Mouse (Mus musculus) retina, embryonic 14.5 days (tissue): ENCODE data around the gene Dusp16.
"Not testable (repeated sequence)": the region's sequence is repeated elsewhere in the genome, so short reads cannot be mapped to it uniquely, and the experiment has no call there.

Source experiments
- DNase-seq: peaks from one replicate; pipeline ENCODE4 v3.0.0-alpha.2; 2015; ENCODE audit warnings: low spot score

Gene Dusp16

DNA sequence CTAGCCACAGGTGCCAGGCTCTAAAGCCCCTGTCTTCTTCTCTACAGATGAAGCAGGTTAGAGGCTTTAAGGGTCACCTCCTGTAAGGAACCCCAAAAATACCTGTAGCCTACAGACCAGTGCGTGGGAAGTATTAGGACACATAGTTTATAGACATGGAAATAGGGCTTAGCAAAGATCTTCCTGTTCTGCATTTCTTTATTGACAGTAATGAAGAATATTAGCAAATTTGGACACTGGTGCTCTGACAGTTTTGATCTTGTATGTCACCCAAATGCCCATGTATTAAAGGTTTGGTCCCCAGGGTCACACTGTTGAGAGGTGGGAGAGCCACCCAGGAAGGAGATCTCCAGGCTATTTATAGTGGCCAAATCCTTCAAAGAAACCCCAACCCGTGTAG lies 95.9 kb downstream of the Dusp16 start:
- no peak for DNase-seq

DNA sequence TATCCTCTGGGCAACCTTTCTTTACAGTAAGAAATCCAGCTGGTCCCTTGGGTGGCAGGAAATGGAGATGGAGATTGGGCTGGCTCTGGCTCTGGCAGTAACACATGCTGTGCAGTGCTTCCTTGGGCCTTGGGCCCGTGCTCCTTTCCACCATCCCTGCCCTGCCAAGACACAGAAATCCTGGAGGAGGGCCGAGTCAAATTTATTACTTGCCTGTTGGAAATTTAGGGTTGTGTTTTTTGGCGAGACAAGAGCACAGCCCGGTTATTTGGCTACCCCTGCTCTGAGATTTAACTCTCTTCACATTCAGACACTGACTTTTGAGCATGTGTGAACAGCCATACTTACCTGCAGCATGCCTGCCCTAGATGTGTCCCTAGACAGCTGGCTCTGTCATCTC lies 96.3 kb downstream of the Dusp16 start:
- no peak for DNase-seq

DNA sequence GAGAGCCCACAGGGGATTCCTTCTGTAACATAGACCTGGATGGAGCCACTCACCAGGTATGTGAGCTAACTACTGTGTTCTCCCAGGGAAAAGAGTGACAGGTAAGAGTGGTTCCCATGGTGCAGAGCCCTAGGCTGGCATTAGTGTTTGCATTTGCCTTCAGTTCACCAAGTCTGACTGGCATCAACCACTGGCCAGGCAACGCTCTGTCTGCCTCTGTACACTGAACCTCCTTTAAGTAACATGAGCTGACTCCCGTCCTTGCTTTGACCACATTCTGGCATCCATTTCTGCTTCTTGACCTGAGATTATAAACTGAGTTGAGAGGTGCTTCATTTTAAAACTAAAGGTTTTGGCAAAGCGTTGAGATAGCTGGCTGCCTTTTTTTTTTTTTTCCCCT lies 96.8 kb downstream of the Dusp16 start:
- DNase-seq, result no peak

DNA sequence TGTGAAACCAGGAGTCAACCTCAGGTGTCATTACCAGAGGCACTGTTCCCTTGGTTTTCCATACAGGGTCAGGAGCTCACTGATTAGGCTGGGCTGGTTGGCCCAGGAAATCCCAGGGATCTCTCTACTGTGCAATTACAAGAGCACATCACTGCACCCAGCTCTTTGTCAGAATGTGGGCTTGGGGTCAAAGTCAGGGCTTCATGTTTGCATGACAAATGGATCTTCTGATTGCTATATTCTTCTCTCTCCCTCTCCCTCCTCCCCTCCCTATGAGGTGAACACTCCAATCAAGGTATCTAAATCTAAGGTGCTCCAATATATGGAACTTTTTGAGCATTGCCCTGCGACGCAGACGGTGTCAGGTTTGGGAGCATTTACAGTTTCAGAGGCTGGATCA lies 97.4 kb downstream of the Dusp16 start:
- DNase-seq, result no peak

DNA sequence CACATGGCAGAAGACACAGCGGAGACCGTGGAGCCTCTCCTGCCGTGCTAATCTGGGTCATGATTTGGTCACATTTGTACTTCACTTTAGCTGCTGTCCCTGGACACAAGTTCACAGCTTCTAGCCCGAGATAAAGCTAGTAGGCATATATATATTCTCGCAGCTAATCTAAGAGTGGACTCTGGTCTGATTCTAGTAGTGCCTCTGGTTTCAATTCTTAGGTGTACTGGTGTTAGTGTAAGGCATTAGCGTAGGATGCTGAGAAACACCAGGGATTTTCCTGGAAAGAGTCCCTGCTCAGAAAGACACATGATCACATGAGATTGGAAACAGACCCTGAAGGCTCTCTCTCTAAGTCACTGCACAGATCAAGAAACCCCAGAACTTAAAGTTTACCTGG lies 97.9 kb downstream of the Dusp16 start:
- DNase-seq, result no peak

DNA sequence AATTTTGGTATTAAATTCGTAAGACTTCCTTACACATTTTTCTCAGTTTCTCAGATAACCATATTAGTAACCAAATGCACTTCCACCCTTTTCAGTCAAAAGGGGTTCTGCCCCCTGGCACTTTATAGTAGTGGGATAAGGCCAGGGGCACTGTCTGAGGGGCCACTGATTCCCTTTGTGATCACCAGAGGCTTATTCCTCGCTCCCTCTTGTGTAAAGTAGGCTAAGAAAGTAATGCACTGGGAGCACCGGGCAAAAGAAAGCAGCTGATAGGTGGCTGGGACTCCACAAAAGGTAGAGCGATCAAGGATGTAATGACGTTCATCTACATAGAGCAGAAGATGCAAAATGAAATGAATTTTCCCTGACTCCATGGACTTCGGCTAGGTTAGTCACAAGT lies 106.9 kb downstream of the Dusp16 start:
- no peak for DNase-seq

DNA sequence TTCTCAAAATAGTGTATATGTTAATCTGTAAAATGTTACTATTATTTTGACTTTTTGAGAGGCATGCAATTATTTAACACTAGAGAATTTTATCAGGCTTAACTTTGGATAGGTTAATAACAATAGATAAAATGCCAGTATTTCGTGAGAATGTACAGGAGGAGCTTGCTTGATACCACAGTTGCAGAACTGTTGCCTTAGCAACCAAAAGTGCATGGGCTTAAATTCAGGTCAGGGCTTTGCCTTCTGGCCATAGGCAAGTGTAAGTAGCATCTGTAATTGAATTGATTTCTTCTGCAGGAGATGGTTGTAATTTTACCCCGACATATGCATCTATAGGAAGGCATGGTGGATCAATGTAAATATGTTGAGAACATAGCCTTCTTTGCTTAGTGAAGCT lies 107.4 kb downstream of the Dusp16 start:
- DNase-seq, result peak; percentile 44

DNA sequence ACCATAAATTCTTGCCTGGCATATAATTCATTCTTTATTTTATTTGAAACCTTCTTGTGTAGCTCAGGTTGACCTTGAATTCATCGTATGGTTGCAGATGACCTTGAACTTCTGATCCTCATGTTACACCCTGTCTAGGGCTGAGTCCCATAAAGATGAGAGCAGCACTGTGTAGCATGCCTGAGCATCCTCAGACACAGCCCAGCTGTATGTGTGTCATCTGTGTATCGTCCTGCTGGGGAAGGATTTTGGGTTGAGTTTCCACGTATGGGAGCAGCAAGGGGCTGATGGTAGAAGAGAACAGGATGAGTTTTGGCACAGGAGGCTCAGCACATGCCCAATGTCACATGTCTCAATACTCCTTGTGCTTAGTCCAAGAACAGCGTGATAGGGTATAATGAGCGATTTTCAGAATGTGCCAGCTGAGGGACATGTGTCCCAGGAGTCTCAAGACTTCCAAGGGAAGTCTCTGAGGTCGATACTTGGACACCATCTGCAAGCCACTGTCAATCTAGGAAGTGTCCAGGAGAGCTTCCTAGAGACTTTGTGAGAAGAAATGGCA lies 108.0 kb downstream of the Dusp16 start:
- DNase-seq, result peak; percentile 13

DNA sequence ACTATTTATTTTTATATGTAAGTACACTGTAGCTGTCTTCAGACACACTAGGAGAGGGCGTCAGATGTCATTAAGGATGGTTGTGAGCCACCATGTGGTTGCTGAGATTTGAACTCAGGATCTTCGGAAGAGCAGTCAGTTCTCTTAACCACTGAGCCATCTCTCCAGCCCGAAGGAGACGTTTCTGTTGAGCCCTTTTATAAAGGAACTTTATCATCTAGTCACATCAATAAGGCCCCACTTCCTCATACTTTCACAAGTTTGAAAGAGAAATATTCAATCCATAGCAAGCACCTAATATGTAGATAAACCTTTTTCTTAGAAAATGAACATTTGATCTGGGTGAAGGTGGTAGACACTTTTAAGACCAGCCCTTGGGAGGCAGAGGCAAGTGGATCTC lies 113.1 kb downstream of the Dusp16 start:
- not testable (repeated sequence) for DNase-seq

DNA sequence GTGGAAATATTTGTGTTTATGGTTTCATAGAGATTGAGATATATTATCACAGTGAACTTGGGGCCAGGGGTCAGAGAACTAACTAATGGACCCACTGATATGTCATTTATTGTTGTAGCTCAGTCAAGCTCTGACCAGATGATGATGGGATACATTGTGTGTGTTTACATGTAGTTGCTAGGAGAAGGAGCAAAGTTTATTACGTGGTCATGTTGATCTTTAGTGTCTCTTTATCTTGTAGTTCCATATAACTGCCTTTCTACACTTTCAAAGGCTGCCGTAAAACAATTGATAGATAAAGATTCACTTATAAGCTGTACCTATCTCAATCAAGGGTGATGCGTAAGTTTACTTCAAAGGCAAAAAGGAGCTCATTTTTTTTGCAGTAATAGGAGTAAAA lies 114.4 kb downstream of the Dusp16 start:
- DNase-seq, result no peak

DNA sequence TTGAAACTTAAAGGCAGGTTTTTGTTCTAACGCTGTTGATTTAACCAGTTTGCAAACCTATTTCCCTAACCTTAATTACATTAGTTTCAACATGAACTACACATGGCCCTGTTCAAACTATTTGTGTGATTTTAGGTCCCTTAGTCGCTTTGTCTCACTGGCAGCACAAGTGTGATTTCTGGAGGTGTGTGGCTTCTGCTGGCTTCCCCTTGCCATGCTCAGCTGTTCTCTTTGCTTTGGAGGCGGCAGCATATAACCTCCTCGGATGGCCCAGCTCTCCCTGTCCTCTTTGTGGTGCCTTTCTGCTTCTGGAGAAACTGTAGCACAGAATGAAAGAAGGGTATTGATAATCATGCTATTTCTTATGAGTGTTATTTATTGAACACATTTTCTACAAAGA lies 114.9 kb downstream of the Dusp16 start:
- DNase-seq, result no peak

DNA sequence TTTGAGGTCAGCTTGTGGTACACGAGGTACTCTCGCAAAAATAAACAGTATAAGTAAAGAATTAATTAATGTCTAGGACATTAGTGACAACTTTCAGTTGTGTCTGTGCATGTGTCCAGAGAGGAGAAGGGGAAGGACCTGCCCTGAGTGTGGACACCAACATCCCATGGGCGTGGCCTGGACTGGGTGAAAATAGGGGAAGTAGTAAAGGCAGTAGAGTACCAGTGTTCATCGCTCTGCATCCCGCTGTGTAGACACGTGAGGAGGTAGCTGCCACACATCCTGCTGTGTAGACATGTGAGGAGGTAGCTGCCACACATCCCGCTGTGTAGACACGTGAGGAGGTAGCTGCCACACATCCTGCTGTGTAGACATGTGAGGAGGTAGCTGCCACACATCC lies 118.7 kb downstream of the Dusp16 start:
- DNase-seq, result not testable (repeated sequence)

DNA sequence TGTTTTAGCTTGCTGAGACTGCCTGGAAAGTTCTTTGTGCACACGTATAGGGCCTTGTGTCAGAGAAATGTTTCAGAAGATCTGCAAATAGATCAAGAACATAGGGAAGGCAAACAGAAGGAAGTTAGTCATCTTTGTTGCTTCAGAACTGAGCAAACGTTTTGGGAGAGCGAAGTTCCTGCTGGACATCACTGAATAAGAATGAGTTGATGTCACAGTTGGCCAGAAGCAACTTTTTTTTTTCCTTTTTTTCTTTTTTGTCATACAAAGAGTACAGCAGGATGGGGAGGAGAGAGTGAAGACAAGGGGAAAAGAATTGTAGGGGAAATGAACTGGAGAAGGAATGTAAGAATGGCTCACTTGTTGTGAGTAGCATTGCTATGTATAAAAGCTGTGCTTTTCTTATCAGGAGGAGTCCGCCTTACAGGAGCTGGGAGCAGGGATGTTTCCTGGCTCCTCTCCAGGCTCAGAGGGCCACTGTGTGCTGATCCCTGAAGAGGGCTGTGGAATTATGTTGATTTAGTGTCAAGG lies 121.5 kb downstream of the Dusp16 start:
- no peak for DNase-seq

DNA sequence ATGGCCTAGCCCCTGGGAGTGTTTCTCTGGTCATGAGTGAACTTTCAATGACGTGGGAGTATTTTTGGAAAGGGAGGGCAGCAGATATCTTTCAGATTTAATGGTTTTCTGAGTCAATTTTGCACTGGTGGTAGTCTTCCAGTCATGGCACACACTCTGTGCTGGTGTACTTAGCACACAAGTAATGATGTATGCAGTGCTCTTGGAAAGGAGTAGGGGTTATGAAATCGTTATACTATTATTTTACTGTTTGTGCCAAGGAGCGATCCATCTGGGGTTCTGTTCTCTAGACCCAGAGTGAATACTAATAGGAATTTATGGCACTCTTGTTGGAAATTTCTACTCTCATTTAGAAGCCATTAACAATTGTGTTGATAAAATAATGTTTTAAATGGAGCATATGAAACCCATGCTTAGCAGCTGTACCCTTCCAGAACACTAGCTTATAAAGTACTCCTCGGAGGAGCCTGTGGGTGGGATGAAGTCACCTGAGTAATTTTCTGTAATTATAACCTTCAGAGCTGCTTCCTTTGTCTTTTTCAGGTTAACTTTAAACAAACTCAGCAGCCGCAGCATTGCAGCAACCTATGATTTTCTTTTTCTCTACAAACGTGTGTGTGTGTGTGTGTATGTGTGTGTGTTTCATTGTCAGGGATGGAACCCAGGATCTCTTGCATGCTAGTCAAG lies 123.1 kb downstream of the Dusp16 start:
- no peak for DNase-seq

DNA sequence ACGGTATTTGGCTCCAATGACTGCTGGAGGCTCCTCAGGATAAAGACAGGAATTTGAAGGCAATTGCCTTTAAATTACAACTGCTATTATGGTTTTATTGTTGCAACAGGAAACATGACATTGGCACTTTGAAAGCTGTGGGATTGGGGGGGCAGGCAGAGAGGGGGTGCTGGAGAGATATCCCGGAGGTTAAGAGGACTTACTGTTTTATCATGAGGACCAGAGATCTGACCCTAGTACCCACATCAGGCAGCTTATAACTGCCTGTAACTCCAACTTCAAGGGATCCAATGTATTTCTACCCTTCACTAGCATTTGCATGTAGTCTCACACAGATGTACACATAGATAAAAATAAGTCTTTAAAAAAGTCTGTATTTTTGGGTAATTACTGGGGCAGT lies 123.9 kb downstream of the Dusp16 start:
- no peak for DNase-seq

DNA sequence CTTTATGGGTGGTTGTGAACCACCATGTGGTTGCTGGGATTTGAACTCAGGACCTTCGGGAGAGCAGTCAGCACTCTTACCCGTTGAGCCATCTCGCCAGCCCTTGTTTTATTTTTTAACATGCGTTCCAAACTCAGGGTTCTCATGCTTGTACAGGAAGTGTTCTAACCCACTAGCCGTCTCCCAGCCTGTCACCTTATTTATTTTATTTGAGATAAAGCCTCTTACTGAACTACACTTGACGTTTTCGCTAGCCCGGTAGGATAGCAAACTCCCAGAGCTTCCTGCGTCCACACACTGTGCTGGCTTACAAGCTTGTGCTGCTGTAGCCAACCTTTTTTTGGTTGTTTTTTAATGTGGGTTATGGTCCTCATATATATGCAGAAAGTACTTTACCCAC lies 126.6 kb downstream of the Dusp16 start:
- DNase-seq, result no peak
